Mouse (Mus musculus): ENCODE measurements around the gene Fam129a.

GRCm38 (mm10) chr1:151583457-151584181 is 12.6 kb downstream of the Fam129a start:
- no peak for TF ChIP-seq POLR2A (IDR thresholded peaks at IDR 0.05; ENCODE audit: low read depth, low read length)
- TF ChIP-seq CTCF (conservative IDR thresholded peaks at IDR 0.05; ENCODE audit: insufficient read depth, insufficient read length, low read depth, low read length), result no peak
